Mouse (Mus musculus): Measurements from ENCODE around the gene Taf6.

Gene Taf6

DNA sequence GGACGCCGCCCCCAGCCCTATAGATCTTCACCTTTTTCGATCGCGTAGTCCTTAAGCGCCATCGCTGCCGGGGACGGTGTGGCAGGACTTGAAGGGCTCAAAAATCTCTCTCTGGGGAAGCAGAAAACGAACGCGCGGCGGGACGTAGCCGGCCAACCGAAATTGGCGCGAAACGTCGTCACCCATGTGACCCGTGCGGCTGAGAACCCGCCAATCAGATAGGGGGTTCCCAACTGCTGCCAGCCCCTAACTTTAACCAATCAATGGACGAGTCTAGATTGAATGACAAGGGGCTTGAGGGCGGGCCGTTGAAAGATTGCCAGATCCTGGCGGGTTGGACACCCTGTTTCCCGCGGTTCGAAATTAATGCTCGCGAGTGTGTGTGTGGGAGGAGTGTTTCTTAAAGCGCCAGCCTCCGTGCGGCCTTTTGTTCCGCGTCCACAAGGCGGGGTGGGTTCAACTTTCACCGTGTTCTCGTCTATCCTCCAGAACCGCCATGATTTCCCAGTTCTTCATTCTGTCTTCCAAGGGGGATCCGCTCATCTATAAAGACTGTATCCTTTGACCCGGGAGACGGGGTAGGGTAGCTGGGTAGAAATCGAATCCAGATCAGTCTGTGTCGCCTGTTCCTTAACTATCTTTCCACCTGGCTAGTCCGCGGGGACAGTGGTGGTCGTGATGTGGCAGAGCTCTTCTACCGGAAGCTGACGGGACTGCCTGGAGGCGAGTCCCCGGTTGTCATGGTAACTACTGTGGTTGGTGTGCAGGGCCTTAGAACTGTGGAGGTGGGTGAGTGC is 15.4 kb downstream of the Taf6 start, which contains the start of the genes Ap4m1 and Mcm7:
TSS of gene Ap4m1 (plus strand) at position 308 of the 797 bp plus-strand sequence.
TSS of gene Mcm7 (minus strand) at position 728 of the 797 bp plus-strand sequence.
- peak; percentile 98 for DNase-seq (ENCODE audit: low spot score in 2 of 2)

GRCm38 (mm10) chr5:138170936-138171561 is 16.2 kb downstream of the Taf6 start:
- DNase-seq (ENCODE audit: low spot score in 2 of 2) = peak; percentile 95 to 97

GRCm38 (mm10) chr5:138165594-138165993 is 21.7 kb downstream of the Taf6 start:
- DNase-seq (ENCODE audit: low spot score in 2 of 2) = no peak

DNA sequence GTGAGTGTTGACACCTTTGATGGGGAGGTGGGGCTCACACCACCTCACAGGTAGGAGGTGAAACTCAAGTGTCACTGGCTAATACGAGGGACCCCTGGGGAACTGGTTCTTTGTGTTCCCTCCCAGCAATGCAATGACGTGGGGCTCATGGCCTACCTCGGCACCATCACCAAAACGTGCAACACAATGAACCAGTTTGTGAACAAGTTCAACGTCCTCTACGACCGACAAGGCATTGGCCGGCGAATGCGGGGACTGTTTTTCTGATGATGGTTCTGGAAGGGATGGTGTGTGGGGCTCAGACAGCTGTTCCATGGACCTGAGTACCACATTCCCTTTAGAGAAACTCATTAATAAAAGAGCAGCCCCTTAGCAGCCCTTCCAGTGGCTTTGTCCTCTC is 23.6 kb downstream of the Taf6 start:
- DNase-seq (ENCODE audit: low spot score in 2 of 2) = no peak

DNA sequence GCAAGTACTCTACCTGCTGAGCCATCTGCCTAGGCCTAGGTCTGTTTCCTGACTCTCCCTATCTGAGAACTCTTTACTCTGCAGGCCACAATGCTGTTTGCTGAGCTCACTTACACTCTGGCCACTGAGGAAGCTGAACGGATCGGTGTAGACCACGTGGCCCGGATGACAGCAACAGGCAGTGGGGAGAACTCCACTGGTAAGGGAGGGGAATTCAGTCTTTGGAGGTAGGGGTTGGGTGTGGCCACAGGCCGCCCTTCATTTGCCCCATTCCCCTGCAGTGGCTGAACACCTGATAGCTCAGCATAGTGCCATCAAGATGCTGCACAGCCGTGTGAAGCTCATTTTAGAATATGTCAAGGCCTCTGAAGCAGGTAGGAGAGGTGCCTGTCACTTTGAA is 24.2 kb downstream of the Taf6 start:
- DNase-seq (ENCODE audit: low spot score in 2 of 2) = no peak

DNA sequence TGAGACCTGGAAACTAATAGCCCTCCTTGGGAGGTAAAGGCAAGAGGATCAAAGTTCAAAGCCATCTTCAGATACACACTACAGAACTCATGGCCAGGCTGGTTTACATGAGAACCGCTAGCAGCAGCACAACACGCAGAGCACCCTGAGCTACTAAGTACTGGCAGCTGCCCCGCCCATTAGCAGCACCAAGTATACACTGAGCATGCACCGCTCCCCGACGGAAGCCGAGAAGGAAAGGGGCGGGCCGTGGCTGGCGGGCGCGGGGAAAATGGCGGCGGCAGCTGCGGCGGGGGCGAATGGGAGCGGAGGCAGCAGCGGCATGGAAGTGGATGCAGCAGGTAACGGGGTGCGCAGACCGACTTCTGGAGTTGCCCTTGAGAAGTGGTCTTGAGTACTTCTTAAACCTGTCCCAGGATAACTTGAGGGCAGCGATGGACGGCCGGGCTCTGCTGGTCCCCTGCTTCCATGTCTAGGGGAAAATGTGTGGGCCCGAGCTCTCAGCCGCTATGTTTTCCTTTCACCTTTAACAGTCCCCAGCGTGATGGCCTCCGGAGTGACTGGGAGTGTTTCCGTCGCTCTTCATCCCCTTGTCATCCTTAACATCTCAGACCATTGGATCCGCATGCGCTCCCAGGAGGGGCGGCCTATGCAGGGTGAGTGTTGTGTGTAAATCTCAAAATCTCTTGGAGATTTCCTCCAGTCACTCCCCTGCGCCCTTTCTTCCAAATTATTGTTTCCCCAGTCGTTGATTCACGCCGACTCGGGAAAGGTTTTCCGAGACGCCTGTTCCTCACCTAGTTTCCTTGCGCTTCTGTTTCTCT is 26.2 kb downstream of the Taf6 start, which contains the start of gene Cops6:
TSS of gene Cops6 (plus strand) at position 230 of the 824 bp plus-strand sequence.
- peak; percentile 91 to 95 for DNase-seq (ENCODE audit: low spot score in 2 of 2)

DNA sequence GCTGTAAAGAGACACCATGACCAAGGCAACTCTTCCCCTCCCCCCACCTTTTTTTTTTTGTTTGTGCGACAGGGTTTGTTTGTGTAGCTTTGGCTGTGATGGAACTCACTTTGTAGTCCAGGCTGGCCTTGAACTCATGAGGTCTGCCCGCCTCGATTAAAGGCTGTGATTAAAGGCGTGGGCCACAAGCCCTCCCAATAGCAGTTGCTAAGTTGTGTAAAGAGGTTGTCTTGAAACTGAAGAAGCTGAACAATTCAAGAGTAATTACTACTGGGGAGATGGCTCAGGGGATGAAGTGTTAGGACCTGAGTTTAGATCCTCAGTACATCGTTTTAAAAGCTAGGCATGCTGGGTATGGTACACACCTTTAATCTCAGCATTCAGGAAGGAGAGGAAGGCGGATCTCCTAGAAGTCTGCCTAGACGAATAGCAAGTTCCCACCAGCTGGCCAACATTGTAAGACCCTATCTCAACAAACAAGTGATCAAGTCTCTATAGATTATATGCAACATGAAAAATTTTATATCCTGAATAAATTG is 27.0 kb downstream of the Taf6 start:
- DNase-seq (ENCODE audit: low spot score in 2 of 2) = no peak

GRCm38 (mm10) chr5:138155443-138155976 is 31.7 kb downstream of the Taf6 start, which contains the start of gene Zfp113:
Gene Zfp113 (minus strand): TSS chr5:138155744.
- DNase-seq (ENCODE audit: low spot score in 2 of 2) = peak; percentile 77 to 80

DNA sequence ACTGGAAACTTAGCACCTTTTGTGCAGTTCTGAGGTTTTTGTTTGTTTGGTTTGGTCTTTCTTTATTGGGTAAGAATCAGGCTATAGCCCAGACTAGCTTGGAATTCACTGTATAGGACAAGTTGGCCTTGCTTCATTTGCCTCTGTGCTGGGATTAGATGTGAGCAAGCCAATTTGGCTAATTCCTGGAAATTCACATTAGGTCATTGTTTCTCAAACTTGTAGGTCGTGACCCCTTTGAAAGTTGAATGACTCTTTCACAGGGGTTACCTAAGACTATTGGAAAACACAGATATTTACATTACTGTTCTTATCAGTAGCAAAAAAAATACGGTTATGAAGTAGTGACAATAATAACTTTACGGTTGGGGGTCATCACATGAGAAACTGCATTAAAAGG is 32.9 kb downstream of the Taf6 start:
- DNase-seq (ENCODE audit: low spot score in 2 of 2) = no peak

DNA sequence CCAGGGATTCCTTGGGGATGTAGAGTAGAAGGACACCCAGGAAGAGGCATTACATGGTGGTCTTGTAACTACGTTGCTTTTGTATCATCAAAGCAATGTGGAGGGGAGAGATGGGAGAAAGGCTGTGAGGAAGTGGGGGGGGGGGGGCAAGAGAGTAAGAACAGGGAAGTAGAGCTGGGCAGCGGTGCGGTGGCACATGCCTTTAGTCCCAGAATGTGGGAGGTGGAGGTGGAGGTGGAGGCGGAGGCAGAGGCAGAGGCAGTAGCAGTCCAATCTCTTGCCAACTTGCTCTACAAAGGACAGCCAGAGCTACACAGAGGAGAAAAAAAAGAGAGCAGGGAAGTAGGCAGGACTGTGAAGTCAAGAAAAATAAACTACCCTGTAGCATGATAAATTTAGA is 48.7 kb downstream of the Taf6 start:
- DNase-seq (ENCODE audit: low spot score in 2 of 2) = no peak

- no peak for DNase-seq (ENCODE audit: low spot score in 2 of 2)
Observed at GRCm38 (mm10) chr5:138137935-138138549, 49.2 kb downstream of the Taf6 start.

GRCm38 (mm10) chr5:138137257-138137656 is 50.0 kb downstream of the Taf6 start:
- DNase-seq (ENCODE audit: low spot score in 2 of 2) = no peak

GRCm38 (mm10) chr5:138132425-138133064 is 54.7 kb downstream of the Taf6 start:
- DNase-seq (ENCODE audit: low spot score in 2 of 2) = no peak

Data from urinary bladder, postnatal 4 days (tissue).